Mouse (Mus musculus): ENCODE data around the gene Kdm6b.
A peak's percentile ranks its signal among the peaks of the same experiment; 100 is the strongest.

DNA sequence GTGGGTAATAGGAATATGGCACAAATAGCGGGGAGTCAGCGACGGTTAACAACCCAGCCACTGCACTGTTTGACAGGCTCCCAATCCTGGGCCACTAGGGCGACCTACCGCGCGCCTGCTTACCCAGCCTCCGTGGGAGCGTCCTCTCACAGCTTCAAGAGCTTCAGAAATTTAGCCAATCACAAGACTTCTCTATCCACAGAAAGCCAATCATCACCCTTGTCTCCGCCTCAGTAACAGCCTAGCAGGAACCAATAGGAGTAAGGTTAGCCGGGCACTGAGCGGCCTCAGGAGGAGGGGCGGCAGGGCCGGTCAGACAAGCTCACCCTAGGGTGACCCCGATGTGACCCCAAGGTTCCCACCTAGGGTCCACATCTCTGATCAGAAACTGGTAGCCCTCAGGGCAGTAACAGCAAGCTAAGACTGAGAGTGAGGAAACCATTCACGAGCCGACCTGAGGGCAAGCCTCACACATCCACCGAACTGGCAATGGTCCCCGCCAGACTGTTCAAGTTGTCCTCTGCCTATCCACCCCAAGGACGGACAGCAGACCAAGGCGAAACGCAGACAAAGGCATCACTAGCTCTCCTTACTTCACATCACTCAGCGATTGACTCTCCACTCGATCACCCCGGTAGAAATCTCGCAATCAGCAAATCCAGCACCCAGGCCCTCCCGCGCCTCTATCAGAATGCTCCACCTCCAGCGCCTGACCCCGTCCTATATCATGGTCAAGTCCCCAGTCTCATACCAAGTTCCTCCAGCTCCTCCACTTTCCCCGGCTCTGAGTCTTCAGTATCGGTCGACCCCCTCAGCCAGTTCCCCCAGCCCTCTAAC lies 4.7 kb downstream of the Kdm6b start:
- no peak for TF ChIP-seq CTCF (IDR thresholded peaks at IDR 0.05; ENCODE audit: low read depth, low read length)
- TF ChIP-seq EP300 (IDR thresholded peaks at IDR 0.05; ENCODE audit: insufficient read depth, low read depth, low read length) = peak; percentile 65; the same call in 1 of the 2 replicates

Data from ES-Bruce4 (cell line).